Mouse (Mus musculus) T-helper 2 cell (primary cell): ENCODE results near the gene Plk1.

Source experiments
- in situ Hi-C: fragments of 300-600 bp; cut with MboI, MseI; formaldehyde crosslinking; loops from one replicate; pipeline ENCODE4 v1.15.1; 2025; ENCODE audit warnings: high pct_unique_total_duplicates

The Plk1 gene

DNA sequence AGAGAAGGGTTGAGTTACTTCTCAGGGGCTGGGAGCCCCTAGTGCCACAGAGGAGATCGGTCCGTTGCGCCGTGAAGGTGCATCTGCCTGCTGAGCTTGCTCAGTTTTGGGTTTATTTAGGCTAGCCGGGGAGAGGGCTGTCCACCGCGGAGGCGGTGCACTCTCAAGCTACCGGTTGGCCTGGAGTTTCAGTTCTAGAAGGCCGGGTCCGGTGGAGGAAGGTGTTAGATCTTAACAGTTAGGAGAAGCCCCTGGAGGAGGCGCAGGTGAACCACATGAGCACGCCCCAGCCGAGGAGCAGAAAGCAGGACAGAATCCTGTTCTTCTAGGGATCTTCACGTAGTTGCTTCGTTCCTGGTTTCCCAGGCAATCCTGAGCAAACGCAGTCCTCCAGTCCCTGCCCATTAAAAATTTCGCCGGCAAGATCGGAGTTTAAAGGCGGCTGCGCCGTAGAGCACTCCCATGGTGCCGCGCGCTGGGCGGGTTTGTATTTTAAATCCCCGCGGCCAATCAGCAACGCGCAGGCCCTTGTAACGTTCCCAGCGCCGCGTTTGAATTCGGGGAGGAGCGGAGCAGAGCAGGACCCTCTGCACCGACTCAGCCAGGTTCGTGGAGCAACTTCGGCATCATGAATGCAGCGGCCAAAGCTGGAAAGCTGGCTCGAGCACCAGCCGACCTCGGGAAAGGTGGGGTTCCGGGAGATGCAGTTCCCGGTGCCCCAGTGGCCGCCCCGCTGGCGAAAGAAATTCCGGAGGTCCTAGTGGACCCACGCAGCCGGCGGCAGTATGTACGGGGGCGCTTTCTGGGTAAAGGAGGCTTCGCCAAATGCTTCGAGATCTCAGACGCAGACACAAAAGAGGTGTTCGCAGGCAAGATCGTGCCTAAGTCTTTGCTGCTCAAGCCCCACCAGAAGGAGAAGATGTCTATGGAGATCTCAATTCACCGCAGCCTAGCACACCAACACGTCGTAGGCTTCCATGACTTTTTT, at the start of gene Plk1:
Gene Plk1, plus strand, starts transcription at position 525 of the 988 bp plus-strand sequence.
- in situ Hi-C loops: no loop called here

DNA sequence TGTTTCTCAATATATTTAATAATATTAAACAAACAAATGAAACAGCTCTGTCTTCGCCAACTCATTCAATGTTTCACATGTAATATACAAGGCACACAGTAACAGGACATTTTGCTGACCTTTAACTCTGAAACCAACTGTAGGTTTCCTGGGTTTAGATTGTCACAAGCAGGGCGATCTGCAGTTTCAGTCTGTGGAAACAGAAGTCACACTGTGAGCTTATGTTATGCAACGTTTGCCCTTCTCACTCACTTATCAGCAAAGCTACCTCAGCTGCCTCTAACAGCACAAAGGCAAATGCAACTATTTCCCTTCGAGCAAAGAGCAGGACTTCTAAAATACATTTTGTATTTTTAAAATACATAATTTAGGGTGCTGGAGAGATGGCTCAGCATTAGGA, 35.7 kb upstream of the Plk1 start:
- in situ Hi-C loops: no loop called here

DNA sequence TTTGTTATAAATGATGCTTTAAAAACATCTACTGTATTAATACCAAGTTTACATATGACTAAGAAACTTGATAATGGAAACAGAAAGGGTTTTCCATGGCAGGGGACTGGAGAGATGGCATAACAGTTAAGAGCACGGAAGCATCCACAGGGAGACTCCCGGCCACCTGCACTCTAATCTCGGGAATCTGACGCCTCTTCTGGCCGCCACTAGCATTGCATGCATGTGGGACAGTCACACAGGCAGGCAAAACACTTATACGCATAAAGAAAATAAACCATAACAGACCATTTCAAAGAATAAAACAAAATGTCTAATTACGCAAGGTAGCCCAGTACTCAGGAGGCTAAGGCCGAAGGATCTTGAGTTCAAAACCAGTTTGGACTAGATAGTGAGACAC, 33.6 kb upstream of the Plk1 start:
- in situ Hi-C loops: loop anchor here (25.0 kb wide), 1 partner anchor 1062 kb away; no protein-coding TSS in a partner anchor

DNA sequence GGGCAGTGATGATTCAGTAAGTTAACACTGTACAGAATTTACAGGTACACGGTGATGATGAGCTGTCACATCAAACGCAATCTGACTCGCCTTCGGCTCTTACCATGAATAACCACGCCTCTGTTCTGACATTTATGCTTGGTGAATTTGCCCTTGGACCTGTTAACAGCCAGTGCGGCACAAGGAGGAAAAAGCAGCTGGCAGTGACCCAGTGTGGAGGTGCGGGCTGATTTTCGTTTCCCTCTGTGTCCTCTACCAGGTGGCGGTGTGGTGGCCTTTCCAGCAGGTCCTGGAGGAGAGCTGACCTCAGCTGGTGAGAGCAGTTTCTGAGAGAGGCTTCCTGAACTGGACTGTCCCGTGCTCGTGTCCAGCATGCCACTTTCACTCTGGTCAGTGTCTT, 32.3 kb upstream of the Plk1 start:
- in situ Hi-C loops: loop anchor here (25.0 kb wide), 1 partner anchor 1060 kb away; no protein-coding TSS in a partner anchor

GRCm38 (mm10) chr7:122131834-122132233, 27.4 kb upstream of the Plk1 start:
- in situ Hi-C loops: loop anchor here (25.0 kb wide), 1 partner anchor 1055 kb away; no protein-coding TSS in a partner anchor

DNA sequence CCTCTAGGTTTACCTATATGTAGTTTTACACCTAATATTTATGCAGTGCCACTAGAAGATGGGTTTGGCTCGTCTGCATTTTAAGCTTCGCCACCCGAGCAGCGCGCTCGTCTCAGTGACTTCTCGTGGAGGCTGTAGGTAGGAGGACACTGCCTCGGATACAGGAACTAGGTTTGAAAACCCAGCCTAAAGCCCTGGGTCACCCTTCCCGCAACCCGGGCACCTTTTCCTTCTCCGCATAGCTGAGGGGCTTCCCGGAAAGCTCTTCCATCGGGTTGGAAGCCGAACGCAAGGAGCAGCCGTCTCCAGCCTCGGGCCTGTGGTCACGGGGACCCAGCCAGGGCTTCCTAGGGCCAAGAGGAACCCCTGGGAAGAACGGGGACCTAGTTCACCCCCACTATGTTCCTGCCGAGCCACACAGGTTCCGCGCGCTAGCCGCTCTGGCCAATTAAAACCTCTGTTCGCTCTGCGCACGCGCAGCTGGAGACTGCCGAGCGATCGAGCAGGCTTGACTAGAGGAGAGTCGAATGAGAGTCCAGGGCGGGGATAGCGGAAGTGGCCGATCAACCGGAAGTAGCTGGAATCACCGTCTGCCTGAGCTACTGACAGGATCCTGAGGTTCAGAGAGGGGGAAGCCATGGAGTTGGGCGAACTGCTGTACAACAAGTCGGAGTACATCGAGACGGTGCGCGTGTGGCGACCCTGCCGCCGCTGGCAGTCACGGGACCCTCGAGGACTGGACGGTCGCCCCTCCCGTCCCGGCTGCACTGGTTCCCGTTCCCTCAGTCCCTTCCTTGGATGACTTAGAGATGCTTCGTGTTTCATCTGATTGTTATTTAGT, 26.5 kb upstream of the Plk1 start, which contains the start of the genes Palb2 and Dctn5:
Gene Palb2, minus strand, starts transcription at position 489 of the 841 bp plus-strand sequence.
Gene Dctn5, plus strand, starts transcription at position 545 of the 841 bp plus-strand sequence.
- in situ Hi-C loops: loop anchor here (25.0 kb wide), 1 partner anchor 1055 kb away; no protein-coding TSS in a partner anchor

DNA sequence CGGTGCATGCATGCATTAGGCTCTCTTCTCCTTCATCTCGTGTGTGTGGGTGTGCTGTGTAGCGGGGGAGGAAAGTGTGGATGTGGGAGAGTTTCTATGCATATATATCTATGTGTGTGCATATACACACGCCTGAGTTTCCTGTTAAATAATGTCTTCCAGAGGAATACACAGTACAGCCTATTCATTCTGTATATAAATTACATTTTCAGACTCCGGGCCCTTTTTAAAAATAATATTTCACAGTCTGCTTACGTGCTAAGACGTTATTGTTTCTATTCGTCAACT, 26.0 kb upstream of the Plk1 start:
- in situ Hi-C loops: loop anchor here (25.0 kb wide), 1 partner anchor 1054 kb away; no protein-coding TSS in a partner anchor

- in situ Hi-C loops: loop anchor here (25.0 kb wide), 1 partner anchor 1052 kb away; no protein-coding TSS in a partner anchor
Measured at GRCm38 (mm10) chr7:122135070-122135469, 24.2 kb upstream of the Plk1 start.

GRCm38 (mm10) chr7:122137071-122137470, 22.2 kb upstream of the Plk1 start:
- in situ Hi-C loops: loop anchor here (25.0 kb wide), 1 partner anchor 1050 kb away; no protein-coding TSS in a partner anchor

DNA sequence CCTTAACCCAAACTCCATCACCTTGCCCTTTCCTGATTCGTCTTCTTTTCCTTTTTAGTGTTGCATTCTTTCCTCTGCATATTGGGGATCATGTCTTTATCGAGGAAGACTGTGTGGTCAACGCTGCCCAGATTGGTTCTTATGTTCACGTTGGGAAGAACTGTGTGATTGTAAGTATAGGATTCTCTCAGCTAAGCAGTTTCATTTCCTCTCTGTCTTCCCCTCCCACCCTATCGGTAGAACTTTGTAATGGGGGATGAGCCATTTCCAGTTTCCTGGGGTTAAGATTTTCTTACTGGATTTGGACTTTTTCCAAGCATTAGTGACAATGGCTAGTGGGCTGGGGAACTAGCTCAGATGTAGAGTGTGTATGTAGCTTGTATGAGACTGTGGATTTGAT, 21.0 kb upstream of the Plk1 start:
- in situ Hi-C loops: loop anchor here (25.0 kb wide), 1 partner anchor 1049 kb away; no protein-coding TSS in a partner anchor

DNA sequence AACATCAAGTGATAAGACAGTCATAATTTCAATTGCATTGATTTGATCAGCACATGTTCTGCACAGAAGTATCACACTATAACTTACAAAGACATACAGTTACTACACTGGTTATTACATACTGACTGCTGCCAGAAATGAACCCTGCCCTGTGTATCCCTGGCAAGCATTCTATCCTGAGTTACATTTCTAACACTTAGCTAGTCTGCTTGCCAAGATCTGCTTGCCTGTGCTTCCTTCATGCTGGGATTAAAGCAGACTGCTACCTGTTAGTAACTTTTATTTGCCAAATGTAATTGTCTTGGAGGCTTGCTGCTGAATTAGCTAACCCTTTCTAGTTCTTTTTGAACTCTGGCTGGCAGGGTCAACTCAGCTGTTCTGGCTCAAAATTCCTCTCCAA, 18.2 kb upstream of the Plk1 start:
- in situ Hi-C loops: loop anchor here (25.0 kb wide), 1 partner anchor 1046 kb away; no protein-coding TSS in a partner anchor

DNA sequence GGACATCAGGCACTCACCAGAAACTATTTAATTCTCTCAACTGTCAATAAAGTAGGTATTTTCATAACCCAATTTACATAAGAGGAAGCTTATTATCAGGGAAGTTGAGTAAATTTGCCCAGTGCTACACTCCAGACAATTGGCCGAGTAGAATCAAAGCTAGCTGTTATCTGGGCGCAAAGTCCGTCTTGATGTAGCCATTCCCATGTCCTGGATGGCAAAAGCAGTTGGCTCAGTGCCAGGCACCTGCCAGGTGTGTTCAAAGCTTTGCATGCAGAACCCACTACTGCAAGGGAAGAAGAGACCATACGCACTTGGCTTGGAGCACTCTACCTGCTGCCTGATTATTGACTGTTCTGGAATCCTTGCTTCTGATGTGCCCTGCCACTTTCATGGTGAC, 6.8 kb upstream of the Plk1 start:
- in situ Hi-C loops: no loop called here

GRCm38 (mm10) chr7:122158488-122158887, 751 bp upstream of the Plk1 start:
- in situ Hi-C loops: no loop called here

DNA sequence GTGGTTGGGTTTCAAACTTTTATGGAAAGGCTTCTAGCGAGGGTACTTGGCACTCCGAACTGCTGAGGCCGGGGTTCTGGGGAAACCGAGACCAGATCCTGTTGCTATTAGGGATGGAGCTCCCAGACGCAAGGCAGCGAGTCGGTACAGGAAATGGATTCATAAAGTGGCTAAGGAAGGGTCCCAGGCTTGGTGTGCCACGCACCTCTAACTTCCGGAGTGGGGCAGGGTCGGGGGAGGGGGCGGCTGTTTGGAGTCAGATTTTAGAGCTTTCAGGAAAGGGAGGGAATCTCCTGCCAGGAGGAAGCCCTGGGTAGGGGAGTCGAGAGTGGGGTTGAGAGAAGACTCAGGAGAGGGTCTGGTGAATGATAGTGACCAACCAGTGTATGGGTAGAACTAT, 798 bp downstream of the Plk1 start:
- in situ Hi-C loops: no loop called here

GRCm38 (mm10) chr7:122163766-122164165, 4.5 kb downstream of the Plk1 start:
- in situ Hi-C loops: no loop called here

DNA sequence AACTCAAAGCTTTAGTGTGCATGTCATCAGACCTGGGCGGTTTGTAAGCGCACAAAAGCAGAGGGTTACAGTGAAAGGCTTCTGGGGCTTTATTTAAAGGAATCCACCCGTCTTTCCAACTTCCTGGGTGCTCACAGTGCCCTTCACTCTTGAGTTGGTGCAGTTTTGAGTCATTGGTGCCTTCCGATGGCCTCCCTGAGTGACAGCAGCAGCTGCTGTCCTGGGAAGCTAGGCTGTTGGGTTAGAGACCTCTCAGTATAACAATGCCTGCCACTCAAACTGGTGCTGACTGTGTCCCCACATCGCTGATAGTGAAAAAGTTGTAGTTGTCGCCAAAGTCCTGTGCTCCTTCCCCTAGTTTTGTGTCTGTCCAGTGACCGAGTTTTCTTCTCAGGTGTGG, 8.0 kb downstream of the Plk1 start:
- in situ Hi-C loops: no loop called here

GRCm38 (mm10) chr7:122170705-122171104, 11.5 kb downstream of the Plk1 start:
- in situ Hi-C loops: no loop called here

GRCm38 (mm10) chr7:122171613-122172012, 12.4 kb downstream of the Plk1 start:
- in situ Hi-C loops: no loop called here

DNA sequence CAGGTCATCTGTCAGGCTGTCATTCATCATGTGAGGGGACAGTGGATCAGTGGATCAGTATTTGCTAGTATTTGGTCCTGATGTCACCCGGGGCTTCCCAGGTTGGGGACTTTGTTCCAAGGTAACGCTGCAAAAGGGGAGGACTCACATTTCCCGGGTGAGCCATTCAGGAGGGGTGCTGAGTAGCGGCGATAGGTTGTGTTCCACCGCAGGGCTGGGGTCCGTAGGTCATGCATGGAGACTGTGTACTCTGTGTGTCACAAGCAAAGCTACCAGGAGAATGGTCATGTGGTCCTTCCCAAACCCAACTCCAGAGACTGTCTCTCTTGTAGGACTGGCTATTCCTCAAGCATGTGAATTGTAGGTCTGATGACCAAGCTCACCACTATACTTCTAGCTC, 21.5 kb downstream of the Plk1 start:
- in situ Hi-C loops: no loop called here

DNA sequence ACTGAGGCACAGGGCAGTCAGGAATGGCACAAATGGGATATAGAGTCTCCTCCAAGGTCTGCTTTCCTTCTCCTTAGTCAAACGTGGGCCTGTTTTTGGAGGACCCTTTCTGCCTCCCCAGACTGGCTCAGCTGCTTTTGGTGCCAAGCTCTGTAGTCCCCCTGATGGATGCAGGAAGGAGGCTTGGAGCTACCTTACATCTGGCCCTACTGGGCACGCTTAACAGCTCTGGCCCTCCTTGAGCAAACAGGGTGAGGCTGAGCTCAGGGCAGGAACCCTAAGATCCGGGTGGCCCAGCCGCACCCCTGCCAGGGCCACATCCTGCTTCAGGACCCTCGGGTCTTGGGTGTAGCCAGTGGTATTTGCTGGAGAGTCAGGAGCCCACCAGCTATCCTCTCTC, 25.3 kb downstream of the Plk1 start:
- in situ Hi-C loops: no loop called here

GRCm38 (mm10) chr7:122186043-122186442, 26.8 kb downstream of the Plk1 start, which contains the start of gene Ern2:
TSS of gene Ern2 (minus strand) at chr7:122186207.
- in situ Hi-C loops: no loop called here

- in situ Hi-C loops: no loop called here
Measured at GRCm38 (mm10) chr7:122189484-122189883, 30.2 kb downstream of the Plk1 start.
